Mouse (Mus musculus) effector memory CD4-positive, alpha-beta T cell, adult 7 months (primary cell): Measurements from ENCODE around the gene Kirrel. TPM values are rescaled to one million over a fixed set of nuclear protein-coding genes. Genes with fewer than 3 reads are reported as not detected.

Experiments used
- polyA plus RNA-seq: library from polyadenylated mRNA; unstranded; fragments of 100-300 nt; shearing (Covaris generic); gene quantifications from one replicate; pipeline ENCODE4 v1.2.1, GENCODE M21; 2017

The Kirrel gene
- polyA plus RNA-seq = 0.56 TPM

DNA sequence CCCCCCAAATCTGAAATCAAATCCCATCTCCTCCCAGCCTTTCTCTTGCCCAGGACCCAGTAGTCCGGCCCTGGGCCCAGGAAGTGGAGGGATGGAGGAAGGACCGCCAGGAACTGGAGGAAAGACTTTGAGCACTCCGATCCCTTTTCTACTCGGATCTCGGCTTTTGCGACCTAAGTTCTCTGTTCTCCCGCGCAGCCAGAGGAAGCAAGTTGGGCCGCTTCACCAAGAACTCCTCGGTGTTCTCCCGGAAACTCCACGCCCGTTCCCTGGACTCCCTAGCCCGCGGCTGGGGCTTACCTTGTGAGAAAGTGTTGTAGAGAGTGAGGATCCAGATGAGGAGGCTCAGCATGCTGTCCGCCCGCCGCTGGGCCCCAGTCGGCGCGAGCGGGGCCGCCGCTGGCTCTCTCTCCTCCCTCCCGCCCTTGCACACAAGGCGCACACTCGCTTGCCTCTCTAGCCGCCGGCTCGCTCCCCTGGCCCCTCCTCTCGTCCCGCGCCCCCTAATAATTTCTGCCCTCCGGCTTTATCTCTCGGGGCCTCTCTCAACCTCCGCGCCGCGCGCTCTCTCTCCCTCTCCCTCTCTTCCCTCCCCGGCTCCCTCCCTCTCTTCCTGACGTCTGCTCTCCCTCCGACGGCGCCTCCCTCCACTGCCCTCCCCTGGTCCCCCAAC is at the start of gene Kirrel:
Kirrel (minus strand) TSS at position 652 of the 673 bp plus-strand sequence.

Other genes starting within 250 kb of the Kirrel start
- 62.2 TPM for gene Cd1d1, start 175.3 kb downstream of the Kirrel start, polyA plus RNA-seq
- gene Fcrls, start 89.0 kb upstream of the Kirrel start, polyA plus RNA-seq = 0.66 TPM
- gene Cd5l, start 183.1 kb upstream of the Kirrel start, polyA plus RNA-seq = not detected
- gene Fcrl1, start 201.6 kb upstream of the Kirrel start, polyA plus RNA-seq = 7.6 TPM